Mouse (Mus musculus): ENCODE data around the gene Il6st.

DNA sequence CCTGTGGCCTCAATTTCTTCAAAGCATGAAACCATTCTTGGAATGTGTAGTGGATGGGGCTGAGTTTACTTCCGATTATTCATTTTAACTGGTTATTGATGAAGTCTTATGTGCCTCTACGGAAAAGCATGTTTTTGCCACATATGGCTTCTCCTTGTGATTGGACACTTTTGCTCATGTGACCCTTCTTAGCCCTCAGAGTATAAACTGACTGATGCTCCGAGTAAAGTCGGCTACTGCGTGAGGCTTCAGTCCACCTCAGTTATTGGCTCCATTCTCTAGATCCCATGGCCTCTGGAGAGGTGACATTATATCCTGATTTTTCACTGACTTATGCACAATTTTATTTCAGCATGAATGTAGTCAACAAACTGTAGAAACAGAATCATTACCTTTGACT is 89.4 kb downstream of the Il6st start:
- TF ChIP-seq POLR2A (IDR thresholded peaks at IDR 0.05; ENCODE audit: insufficient read depth, low read depth, low read length) (no peak), CTCF (IDR thresholded peaks at IDR 0.05) (no peak)

Data from heart, adult 2 months (tissue).